Mouse (Mus musculus) hematopoietic stem cell, adult 5-6 weeks (primary cell): ENCODE data around the gene Lrrc74a. TPM values are rescaled to one million over a fixed set of nuclear protein-coding genes. Genes with fewer than 3 reads are reported as not detected.

Experiments
- ATAC-seq, 2 experiments: fragments of 125-278 bp in 1 of 2; replicated peaks in 1 of 2; 2 replicates each; pipeline ENCODE4 v1.8.0; 2016 to 2017; ENCODE audit warnings: inconsistent platforms in 2 of 2, mild to moderate bottlenecking in 2 of 2, moderate number of reproducible peaks in 2 of 2, low read depth in 1 of 2, moderate TSS enrichment in 1 of 2; ENCODE audit not compliant: low FRiP score in 2 of 2, poor library complexity in 2 of 2, severe bottlenecking in 2 of 2, insufficient read depth in 1 of 2, low TSS enrichment in 1 of 2
- total RNA-seq: library from RNA; stranded (forward); fragments of 172-1452, 232-1000 nt; gene quantifications from 2 replicates; pipeline ENCODE4 v1.2.3, GENCODE M21; 2017

Gene Lrrc74a
- total RNA-seq, 1 experiment from 2014 or later, result not detected

DNA sequence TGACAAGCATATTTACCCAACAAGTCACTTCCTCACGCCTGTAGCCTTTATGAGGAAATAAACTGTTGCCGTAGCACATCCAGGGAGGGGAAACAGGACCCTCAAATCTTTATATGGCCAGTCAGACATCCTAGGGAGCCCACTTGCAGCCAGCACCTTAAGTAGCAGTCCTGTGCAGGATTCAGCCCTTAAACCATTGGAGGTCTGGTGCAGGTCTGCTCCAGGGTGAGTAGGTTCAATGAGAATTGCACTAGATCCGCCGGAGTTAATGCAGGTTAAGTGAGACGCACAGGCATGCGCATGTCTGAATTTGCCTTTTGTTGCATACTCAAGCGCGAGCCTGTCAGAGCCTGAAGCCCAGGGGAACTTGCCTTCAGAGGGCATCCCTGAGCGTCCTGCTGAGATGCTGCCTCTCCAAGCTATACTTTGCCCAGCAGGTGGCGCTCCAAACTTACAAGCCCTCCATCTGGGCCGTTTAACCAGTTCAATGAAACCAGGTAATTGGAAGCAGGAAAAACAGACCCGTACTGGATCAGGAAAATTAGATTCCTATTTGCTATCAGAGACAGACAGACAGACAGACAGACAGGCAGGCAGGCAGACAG lies 37.8 kb downstream of the Lrrc74a start:
- ATAC-seq, result peak; percentile 90 to 91

DNA sequence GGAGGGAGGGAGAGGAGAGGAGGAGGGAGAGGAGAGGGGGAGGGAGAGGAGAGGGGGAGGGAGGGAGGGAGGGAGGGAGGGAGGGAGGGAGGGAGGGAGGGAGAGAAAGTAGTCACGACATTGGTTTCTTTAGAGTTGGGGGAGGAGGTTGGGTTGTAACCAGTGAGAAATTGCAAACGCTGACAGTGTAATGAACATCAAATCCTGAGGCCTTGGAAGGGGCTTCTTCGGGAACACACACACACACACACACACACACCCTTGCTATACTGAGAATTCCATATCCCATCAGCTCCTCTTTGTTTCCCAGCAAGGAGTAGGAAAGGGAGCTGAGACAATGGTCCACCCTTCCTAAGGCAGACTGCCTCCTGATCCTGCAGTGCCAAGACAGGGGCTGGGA lies 38.4 kb downstream of the Lrrc74a start:
- no peak for ATAC-seq

DNA sequence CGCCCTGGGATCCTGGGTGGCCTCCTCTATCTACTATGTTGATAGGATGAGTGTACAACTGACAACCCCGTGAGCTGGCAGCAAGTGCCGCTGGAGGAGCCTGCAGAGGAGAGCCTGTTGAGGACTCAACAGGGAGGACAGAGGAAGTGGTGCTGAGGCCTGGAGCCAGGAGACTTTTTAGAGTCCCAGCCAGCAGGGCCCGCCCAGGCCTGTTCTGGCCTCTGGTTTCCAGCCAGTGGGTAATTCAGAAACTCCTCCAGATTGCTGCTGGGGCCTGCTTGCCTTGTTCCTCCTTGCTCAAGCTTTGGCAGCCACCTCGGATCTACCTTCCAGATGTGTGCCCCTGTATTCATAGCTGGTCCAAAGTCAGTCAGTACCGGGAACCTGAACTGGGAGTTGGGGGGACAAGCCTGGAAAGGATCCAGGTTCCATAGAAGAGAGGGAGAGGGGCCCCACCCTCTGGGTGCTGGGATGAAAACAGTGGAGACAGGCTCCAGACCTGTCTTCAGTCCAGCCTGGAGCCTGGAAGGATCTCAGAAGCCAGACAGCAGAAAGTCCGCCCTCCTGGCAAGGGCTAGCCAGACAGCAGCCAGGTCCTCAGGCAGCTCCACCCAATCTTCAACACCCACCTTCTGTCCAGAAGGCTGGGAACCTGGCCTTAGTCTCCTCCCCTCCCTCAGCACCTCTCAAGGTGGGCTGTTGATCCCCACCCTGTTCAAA lies 41.6 kb downstream of the Lrrc74a start:
- no peak for ATAC-seq

DNA sequence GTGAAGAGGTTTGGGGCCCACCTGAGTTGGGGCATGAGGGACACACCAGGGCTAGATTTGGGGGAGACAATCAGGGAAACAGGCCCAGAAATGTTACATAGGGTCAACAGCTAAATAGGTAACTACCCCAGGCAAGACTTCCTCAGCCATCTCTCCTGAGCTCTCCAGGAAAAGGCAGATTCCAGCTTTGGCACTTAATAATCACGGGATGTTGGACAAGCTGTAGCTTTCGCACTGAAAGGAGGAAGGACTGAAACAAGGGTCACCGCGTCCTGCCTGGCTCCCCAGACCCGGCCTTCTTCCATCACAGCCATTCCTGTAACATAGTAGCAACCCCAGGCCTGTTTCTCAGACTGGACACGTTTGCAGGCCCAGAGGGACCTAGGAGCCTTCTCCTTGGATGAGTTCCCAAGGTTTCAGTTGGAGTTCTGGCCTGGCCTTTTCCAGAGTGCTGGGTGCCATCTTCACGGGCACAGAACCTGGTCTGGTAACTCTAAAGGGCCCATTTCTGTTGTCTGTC lies 42.2 kb downstream of the Lrrc74a start:
- no peak for ATAC-seq

DNA sequence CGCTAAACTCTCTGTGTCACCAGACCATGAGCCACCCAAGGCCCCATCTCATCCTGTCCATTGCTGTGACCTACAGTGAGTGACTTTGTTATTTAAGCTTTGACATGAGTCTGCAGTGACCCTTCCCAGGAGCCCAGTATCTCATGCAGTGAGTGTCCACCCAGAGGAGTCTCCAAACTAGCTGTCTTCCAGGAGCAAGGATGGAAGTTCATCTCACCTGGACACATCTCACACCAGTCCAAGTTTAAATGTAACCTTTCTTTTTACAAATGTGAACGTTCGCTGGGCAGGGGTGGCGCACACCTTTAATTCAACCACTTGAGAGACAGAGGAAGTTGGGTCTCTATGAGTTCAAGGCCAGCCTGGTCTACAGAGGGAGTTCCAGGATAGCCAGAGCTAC lies 44.4 kb downstream of the Lrrc74a start:
- ATAC-seq, result no peak

DNA sequence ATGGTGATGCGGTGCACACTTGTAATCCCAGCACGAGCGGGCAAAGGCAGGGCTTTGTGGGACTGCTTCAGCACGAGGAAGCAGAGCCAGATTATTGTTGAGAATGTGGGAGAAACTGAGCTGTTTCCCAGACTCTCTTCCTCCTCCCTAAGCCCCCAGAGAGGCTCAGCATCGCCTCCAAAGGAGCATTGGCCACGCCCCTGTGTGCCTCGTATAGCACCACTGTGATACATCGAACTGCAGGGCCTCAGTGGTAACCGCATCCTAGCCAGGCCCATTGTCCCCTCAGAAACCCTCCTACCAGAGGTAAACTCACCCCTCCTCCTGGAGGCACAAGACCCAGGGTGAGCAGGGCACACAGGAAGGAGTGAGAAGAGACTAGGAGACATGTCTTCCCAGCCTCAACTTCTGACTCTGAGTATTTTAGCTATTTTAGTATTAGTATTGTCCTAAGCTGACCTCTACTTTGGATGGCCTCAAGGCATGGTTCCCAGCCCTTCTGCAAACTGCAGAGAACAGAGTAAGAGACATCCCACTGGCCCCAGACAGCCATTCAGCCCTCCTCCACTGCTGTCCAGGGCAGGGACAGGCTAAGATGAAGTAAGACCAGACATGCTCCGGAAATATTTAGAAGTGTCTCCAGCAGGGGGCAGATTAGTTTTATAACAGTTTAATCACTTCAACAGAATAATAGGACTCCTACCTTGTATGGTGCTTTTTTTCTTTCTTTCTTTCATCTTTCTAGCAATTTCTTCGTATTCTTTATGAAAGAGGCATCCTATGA lies 45.2 kb downstream of the Lrrc74a start:
- ATAC-seq, result peak; percentile 32 to 53; a peak in 2 of 4 replicates

DNA sequence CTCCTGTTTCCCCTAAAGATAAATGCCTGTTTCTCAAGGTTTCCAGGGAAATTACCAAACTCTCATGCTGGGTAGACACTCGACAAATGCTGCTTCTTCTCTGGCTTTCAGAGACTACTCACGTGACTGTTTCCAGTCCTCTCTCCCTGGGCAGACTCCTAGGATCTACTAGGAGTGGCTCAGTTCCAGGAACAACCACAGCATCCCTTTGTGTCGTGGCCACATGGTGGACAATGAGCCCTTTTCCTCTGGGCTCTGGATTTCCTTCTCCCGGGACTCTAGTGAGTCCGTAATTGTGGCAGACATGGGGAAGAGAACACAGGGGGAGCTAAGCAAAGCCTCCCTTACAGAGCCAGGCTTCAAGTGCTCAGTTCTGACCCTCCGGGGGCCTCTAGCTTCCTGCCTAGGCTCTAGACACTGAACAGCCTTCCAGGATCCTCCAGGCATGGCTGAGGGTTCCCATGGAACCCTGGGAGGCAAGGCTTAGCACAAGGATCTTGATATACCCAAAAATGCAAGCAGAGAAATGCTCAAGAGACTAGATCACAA lies 47.6 kb downstream of the Lrrc74a start:
- ATAC-seq, result no peak

DNA sequence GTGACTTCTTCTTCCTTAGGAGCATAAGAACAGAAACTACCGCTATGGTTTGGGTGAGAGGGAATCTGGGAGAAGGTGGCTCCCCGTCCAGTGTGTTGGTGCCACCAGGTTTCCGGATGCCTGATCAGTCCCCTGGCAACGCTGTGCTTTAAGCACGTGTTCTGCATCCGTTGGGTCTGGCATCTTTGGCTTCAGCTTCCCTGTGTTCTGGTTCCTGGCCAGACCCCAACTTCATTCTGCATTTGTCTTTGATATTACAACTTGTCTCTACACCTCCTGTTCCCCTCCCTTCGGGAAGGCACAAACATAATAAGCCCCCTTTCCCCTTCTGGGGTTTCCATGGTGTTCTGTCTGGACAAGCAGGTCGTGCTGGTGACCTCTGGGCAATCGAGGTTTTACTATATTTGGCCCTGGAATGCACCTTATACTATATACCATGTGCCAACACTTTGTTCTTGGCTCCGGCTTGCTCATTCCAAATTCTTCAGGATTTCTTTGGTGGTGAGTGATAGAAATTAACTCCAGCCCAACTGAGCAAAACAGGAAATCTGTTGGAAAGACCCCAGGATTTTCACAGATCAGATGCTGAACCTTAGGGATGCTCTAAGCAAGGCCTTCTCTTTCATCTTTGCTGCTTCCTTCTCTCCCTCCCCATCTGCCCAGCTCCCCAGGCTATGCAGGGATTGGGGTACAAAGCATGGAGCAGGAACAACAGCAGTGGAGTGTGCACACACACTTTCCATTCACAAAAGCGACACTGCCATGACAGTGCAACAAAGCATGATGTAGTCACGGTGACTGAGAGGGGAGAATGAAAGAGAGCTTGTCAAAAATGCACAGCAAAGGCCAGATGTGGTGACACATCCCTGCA lies 52.2 kb downstream of the Lrrc74a start:
- ATAC-seq, result no peak

DNA sequence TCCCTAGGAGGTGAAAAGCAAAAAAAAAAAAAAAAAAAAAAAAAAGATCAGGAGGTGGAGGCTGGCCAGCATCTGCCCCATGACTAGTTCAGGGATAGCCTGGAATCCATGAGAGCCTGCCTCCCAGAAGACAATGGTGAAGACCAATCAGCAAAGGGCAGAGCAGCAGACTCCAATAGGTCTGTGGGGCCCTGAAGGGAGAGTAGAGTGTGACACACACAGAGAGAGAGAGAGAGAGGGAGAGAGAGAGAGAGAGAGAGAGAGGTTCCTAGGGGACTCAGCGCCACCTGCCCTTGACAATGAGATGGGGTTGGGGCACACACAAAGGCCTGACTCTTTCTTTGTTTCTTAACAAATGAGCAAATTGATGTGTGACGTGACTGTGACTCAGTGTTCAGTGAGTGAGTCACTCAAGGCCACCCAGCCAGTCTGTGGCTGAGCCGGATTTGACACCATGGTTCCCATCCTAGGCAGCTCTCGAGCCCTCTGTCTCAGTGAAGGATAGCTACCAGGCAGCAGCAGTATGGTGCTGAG lies 52.9 kb downstream of the Lrrc74a start:
- ATAC-seq, result no peak

DNA sequence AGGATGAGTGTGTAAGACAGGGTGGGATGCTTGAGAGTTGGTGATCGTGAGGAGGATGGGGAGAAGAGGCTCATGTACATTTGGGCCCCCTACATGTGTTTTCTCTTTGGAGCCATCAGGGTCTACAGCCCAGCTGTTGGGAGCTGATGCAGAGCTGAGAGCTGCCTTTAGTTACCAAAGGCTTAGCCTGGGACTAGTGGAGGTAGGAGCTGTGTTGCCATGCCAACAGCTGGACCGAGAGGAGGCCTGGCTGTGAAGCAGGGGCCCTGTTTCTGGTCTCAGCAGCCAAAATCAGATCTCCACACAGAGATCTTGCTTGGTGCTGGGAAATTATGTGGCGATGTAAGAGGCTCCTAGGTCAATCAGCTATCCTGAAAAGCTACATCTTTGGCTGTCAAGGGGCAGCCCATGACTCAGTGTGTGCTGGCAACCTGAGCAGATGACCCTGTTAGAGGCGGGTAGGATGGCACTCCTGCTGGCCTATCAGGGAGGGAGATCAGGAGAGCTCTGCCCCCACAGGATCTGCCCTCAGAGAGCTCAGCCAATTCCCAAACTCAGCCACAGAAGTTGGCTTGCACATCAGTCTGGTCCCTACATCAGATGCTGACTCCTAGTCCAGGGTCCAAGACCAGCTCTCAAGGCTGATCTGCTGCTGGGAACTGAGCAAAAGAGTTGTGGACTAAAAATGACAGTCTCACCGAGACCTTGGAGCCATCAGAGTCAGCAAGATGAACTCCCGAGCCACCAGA lies 56.1 kb downstream of the Lrrc74a start:
- ATAC-seq, result no peak

DNA sequence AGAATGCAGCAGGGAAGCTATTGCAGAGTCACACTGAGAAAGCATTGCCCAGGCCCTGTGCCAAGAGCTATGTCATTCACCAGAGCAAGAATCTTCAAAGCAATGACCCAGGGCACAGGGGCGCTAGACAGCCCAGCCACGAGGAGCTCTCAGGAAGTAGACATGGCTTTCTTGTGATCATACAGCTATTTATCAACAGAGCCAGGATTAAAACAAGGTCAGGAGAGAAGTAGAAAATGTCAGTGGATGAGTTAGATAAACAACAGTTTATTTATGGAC lies 56.6 kb downstream of the Lrrc74a start:
- ATAC-seq, result 0 out of 4 replicates have a peak, but pooled peaks of 1 of the 2 experiments have one; percentile 25

DNA sequence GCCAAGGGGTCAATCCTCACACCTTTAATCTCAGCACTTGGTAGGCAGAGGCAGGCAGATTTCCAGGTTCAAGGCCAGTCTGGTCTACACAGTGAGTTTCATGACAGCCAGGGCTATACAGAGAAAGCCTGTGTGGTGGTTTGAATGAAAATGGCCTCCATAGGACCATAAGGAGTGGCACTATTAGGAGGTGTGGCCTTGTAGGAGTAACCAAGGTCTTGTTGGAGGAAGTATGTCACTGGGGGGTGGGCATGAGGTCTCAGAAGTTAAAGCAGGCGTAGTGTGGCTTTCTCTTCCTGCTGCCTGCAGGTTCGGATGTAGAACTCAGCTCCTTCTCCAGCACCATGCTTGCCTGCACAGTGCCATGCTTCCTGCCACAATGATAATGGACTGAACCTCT lies 57.8 kb downstream of the Lrrc74a start:
- ATAC-seq, result no peak

DNA sequence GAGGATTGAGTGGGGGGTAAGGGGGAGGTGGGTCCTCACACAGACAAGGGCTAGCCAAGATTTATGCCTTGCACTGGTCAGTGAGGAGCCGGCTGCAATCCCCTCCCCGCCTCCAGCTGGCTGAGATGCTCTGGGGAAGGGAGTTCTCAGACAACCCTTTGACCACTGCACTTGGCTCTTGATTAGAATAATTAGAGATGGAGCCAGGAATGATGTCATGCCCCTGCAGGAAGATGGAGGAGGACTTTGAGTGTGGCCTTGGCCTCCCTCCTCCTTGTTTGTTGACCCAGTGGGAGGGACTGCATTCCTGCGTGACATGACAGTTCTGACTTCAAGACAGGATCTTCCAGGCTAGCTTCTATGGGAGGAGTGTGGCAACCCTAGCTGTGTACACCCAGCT lies 59.7 kb downstream of the Lrrc74a start:
- ATAC-seq, result no peak

DNA sequence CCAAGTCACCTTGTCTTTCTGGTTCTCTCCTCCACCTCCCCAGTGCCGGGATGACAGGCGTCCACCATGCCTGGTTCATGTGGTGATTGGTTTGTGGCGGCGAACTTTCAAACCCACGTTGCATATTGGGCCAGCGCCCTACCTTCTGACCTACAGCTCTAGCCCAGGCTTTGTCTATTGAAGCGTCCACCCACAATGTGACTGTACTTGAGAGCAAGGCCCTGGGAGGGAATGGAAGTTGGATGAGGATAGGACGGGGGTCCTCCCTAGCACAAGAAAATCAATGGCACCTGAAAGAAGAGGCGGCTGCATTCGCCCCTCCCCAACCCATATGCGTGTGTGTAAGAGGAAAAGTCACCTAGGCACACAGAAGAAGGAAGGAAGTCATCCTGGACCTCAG lies 60.2 kb downstream of the Lrrc74a start:
- no peak for ATAC-seq

DNA sequence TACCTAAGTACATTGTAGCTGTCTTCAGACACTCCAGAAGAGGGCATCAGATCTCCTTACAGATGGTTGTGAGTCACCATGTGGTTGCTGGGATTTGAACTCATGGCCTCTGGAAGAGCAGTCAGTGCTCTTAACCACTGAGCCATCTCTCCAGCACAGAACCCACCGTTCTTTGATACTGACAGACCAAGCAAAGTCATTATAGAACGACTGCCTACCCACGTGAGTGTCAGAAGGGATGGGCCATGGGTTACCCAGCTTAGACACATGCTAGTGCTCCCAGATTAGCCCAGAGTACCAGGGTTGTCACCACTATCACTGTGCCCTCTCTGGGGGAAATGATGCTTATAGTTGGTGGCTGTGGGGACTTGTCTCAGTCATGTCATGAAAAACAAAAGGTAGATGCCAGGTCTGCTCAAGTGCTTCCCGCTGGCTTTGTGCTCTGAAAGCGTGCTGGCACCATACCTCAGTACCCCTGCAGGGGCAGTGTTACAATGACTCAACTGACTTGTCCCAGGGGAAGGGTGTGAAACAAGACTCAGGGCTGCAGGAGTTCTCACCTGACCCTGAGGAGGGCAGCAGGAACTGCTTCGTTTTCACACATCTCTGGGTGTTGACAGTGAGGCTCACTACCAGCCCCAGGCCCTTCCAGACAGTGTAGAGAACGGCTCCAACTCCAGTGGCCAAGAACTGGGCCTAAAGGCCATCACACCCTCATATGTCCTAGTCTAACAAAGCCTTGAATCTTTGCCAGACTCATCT lies 61.1 kb downstream of the Lrrc74a start:
- no peak for ATAC-seq

DNA sequence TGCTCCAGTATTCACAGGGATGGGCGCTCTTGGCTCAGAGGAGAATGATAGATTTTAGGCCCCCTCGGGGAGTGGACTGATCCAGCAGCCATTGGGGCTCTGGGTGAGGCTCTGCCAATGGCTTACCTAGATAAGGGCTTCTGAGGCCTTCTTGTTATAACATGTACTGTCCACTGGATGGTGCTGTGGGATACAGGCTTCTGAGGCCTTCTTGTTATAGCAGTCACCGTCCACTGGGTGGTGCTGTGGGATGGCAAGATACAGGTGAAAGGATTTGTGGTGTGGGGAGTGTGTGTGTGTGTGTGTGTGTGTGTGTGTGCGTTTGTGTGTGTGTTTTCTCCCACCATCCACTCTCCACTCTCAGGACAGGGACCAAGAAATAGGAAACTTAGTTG lies 61.7 kb downstream of the Lrrc74a start:
- peak; percentile 91 to 93 for ATAC-seq
